Mouse (Mus musculus) cerebellum, postnatal 14 days (tissue): ENCODE measurements around the gene Fry.
"Not testable (repeated sequence)": the region's sequence is repeated elsewhere in the genome, so short reads cannot be mapped to it uniquely, and the experiment has no call there.

Experiments
- DNase-seq, 2 experiments: peaks; one replicate each; pipeline ENCODE4 v3.0.0; 2021; ENCODE audit warnings: mixed read lengths in 2 of 2

The Fry gene

GRCm38 (mm10) chr5:150459801-150460200, 341.4 kb downstream of the Fry start:
- DNase-seq: peak in 1 of 2 experiments; percentile 39

- no peak for DNase-seq
These were observed 346.3 kb downstream of the Fry start for GRCm38 (mm10) chr5:150464721-150465120.

GRCm38 (mm10) chr5:150465218-150465617, 346.8 kb downstream of the Fry start:
- no peak for DNase-seq

- peak; percentile 58 to 64 for DNase-seq
These were observed 347.7 kb downstream of the Fry start for GRCm38 (mm10) chr5:150466132-150466531.

- DNase-seq: no peak
These were observed 350.0 kb downstream of the Fry start for GRCm38 (mm10) chr5:150468431-150468830.

GRCm38 (mm10) chr5:150477364-150477763, 358.9 kb downstream of the Fry start:
- no peak for DNase-seq

GRCm38 (mm10) chr5:150478612-150479011, 360.2 kb downstream of the Fry start:
- no peak for DNase-seq

GRCm38 (mm10) chr5:150485198-150485597, 366.8 kb downstream of the Fry start:
- DNase-seq: no peak

- DNase-seq: no peak
These were observed 371.8 kb downstream of the Fry start for GRCm38 (mm10) chr5:150490285-150490684.

- DNase-seq: no peak
These were observed 372.4 kb downstream of the Fry start for GRCm38 (mm10) chr5:150490821-150491220.

GRCm38 (mm10) chr5:150491573-150492173, 373.2 kb downstream of the Fry start:
- not testable (repeated sequence) for DNase-seq

GRCm38 (mm10) chr5:150495792-150496191, 377.3 kb downstream of the Fry start:
- peak; percentile 31 to 48 for DNase-seq

- no peak for DNase-seq
These were observed 392.2 kb downstream of the Fry start for GRCm38 (mm10) chr5:150510451-150511225.

- no peak for DNase-seq
These were observed 394.8 kb downstream of the Fry start for GRCm38 (mm10) chr5:150513264-150513663.

- no peak for DNase-seq
These were observed 395.6 kb downstream of the Fry start for GRCm38 (mm10) chr5:150514027-150514426.

- no peak for DNase-seq
These were observed 399.6 kb downstream of the Fry start, which contains the start of gene Zar1l for GRCm38 (mm10) chr5:150518064-150518463. Gene Zar1l (minus strand): TSS chr5:150518164.

- peak in 1 of 2 experiments; percentile 7 for DNase-seq
These were observed 401.1 kb downstream of the Fry start for GRCm38 (mm10) chr5:150519551-150519950.

- DNase-seq: peak; percentile 95 to 96
These were observed 403.8 kb downstream of the Fry start, which contains the start of gene Brca2 for GRCm38 (mm10) chr5:150521937-150522866. Gene Brca2 (plus strand): TSS chr5:150522630.

- DNase-seq: no peak
These were observed 404.4 kb downstream of the Fry start for GRCm38 (mm10) chr5:150522867-150523234.

GRCm38 (mm10) chr5:150525239-150525638, 406.8 kb downstream of the Fry start:
- DNase-seq: no peak

GRCm38 (mm10) chr5:150541302-150541701, 422.9 kb downstream of the Fry start:
- DNase-seq: no peak

- no peak for DNase-seq
These were observed 424.7 kb downstream of the Fry start for GRCm38 (mm10) chr5:150543184-150543583.
